Mouse (Mus musculus): ENCODE data around the gene Kif16b. TPM values are rescaled to one million over a fixed set of nuclear protein-coding genes. Genes with fewer than 3 reads are reported as not detected.
"Not testable (repeated sequence)": the region's sequence is repeated elsewhere in the genome, so short reads cannot be mapped to it uniquely, and the experiment has no call there.

Kif16b gene
- polyA plus RNA-seq, 1 experiment from 2014 or later = 4.2 TPM

DNA sequence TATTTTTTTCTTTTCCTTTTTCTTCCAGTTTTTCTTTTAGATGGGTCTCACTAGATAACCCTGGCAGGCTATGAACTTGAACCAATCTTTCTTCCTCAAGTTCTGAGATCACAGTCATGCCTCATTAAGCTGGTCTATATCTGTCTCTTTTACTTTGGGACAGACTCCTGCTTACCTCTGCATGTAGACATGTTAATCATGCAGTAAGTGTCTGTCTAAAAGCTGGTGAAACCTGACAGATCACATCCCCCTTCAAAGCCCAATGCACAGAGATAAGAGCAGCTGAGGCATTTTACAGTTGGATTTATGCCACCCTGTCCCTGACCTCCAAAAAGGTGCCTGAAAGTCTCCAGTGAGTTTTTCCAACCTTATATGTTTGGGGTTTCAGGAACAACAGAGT is 310.4 kb downstream of the Kif16b start:
- no peak for ATAC-seq (ENCODE audit: low FRiP score)
- Histone ChIP-seq H3K4me2 (no peak overlapping the region), H3K9ac (no peak overlapping the region), H3K9me3 (no peaks in the 10 kb centered on the region), H3K27ac (peak overlapping the region; percentile 87; the same call in 1 of the 2 replicates), H3K36me3 (no peaks in the 10 kb centered on the region), H3K4me1 (replicated peaks) (peaks cover 19% of the 10 kb centered on the region), H3K27me3 (no peaks in the 10 kb centered on the region), H3K4me3 (no peak overlapping the region)

DNA sequence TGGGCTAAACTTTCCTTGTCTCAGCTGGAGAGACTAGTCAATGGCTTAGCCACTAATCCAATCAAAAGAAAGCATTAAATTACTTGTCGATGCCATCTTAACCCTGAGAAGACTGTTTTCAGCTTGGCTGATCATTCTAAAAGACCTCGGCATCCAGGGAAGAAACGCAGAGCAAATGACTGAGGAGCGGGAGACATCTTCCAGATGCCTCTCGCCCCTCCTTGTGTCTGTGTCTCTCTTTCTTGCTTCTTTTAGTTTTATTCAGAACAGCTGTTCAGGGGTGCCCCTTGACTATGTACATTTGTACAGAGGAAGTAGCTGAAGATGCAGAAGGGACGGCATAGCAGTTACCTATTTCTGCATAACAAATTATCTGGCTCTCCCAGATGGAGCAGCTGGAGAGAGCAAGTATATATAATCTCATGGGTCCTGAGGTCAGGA is 311.0 kb downstream of the Kif16b start:
- H3K4me3 ChIP-seq = no peak overlapping the region
- H3K4me1 ChIP-seq (replicated peaks) = peaks cover 19% of the 10 kb centered on the region
- no peak overlapping the region for H3K9ac ChIP-seq
- no peaks in the 10 kb centered on the region for H3K9me3 ChIP-seq
- H3K27me3 ChIP-seq = no peaks in the 10 kb centered on the region
- ATAC-seq (ENCODE audit: low FRiP score) = peak; percentile 30
- WGBS = 19% methylated on average over 6 of the region's 6 CpGs
- H3K36me3 ChIP-seq = no peaks in the 10 kb centered on the region
- peak overlapping the region; percentile 29 for H3K4me2 ChIP-seq
- H3K27ac ChIP-seq = peak overlapping the region; percentile 87

DNA sequence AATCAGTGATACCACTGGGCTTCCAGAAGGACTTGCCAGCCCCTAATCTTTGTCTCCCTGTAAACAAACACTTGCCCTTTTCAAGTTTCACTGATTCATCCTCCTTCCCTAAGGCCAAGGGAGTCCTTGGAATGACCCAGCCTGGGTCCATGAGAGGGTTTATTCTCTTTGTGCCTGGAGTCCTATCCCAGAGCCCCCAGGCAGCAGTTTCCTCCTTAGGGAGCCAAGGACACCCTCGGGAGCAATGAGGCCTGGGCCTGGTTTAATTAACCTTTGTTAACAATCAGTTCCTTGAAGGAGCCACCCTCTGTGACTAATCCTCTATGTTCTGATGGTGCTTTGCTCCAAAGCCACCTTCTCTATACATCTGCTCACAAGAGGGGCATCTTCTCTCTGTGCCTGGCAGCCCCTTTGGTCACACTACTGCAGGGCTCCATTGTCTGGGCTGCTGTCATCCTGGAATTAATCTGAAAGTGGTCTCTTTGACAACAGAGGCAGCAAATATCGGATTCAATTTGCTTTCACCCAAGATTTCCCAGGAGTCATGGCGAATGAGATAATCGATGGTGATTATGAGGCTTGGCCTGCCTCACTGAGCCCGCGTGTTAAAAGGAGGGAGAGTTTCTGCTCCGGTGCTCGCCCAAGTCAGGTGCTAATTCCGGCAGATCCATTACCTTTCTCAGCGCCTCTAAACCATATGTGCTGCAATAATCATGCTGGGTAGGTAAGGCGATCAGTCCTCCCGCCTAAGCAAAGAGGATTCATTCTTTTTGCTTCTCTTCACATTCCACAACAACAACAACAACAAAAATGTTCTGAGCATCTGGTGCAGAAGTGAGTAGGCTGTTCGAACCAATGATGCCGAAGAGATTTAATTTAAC is 311.7 kb downstream of the Kif16b start:
- peak overlapping the region; percentile 29 for H3K4me2 ChIP-seq
- peaks cover 19% of the 10 kb centered on the region for H3K4me1 ChIP-seq (replicated peaks)
- H3K4me3 ChIP-seq = no peak overlapping the region
- peak; percentile 87 for ATAC-seq (ENCODE audit: low FRiP score)
- no peaks in the 10 kb centered on the region for H3K27me3 ChIP-seq
- H3K9me3 ChIP-seq = no peaks in the 10 kb centered on the region
- H3K9ac ChIP-seq = no peak overlapping the region
- no peaks in the 10 kb centered on the region for H3K36me3 ChIP-seq
- 14% methylated on average over 14 of the region's 14 CpGs for WGBS
- peak overlapping the region; percentile 87 for H3K27ac ChIP-seq

DNA sequence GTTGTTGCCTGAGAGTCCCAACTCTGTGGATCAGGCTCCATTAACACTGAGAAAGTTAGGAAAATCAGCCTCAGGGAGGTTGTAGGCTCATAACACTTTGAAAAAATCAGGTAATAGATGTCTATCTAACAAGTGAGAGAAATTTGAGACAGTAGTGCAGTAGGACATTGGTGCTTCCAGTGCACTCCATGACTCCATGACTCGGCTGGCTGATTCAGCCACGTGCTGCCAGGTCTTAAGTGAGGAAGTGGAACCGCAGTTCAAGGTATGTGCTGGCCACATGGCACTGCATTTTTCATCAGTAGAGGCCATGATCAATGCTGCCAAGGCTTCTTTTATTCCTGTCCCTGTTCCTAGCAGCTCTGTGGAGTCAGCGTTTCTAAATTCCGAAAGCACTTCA is 315.5 kb downstream of the Kif16b start:
- ATAC-seq (ENCODE audit: low FRiP score) = no peak
- Histone ChIP-seq H3K4me3 (no peak overlapping the region), H3K4me2 (no peak overlapping the region), H3K9me3 (no peaks in the 10 kb centered on the region), H3K9ac (no peak overlapping the region), H3K27ac (no peak overlapping the region), H3K36me3 (no peaks in the 10 kb centered on the region), H3K4me1 (replicated peaks) (peaks cover 17% of the 10 kb centered on the region), H3K27me3 (no peaks in the 10 kb centered on the region)
- 97% methylated on average over 5 of the region's 5 CpGs for WGBS

DNA sequence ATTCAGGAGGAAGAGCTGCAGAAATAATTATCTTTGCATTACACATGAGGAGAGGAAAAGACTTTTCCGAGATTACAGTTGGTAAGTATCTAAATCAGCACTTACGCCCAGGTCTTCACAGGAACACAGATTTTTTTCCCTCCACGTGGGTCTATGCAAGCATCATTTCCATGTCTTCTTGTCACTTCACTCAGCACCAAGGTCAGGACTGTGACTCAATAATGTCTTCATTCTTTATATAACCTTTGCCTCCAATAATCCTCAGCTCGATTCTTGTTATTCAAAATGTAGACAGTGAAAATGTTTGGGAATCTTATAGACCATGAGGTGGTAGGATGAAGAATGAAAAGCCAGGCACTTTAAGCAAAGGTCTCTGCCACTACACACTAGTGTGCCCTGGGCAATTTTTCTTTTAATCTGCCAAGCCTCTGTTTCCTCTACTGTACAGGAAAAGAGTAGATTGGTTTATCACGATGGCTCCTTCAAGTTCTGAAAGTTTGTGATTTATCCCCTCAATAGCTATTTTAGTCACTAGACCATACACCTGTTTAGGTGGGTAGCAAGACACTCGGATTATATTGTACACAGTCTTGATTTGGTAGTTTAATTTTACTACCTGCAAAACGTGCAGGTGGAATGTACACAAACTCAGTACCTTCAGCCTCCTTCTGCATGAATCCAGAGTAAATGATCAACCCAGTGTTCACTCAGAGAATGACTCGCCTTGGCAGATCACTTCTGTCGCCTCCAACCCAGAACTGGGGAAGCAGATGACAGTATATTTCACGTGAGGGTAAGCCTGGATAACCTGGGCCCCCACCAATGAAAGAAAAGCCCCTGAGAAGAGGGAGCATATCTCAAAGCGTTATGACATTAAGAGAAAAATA is 316.2 kb downstream of the Kif16b start:
- 88% methylated on average over 11 of the region's 11 CpGs for WGBS
- no peak for ATAC-seq (ENCODE audit: low FRiP score)

DNA sequence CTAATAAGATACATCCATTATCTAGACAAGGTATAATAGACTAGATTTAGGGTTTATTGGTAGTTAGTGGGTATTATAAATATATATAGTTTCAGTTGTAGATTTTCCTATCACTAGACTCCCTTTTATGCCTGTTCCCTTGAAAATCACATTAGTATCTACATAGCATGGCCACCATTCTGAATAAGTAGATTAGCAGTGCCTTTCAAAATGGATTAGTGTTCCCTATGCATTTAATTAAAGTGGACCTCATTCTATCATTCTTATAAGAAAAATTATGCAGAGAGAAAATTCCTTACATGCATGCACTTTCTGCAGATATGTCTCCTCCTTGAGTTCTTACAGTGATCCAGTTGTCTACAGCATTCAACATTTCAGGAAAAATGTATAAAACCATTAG is 320.9 kb downstream of the Kif16b start:
- H3K27me3 ChIP-seq = no peaks in the 10 kb centered on the region
- H3K9ac ChIP-seq = no peak overlapping the region
- ATAC-seq (ENCODE audit: low FRiP score) = no peak
- H3K27ac ChIP-seq = no peak overlapping the region
- no peaks in the 10 kb centered on the region for H3K4me1 ChIP-seq (replicated peaks)
- H3K4me3 ChIP-seq = no peak overlapping the region
- H3K9me3 ChIP-seq = no peaks in the 10 kb centered on the region
- H3K4me2 ChIP-seq = no peak overlapping the region
- no peaks in the 10 kb centered on the region for H3K36me3 ChIP-seq

More for the DNA sequence above, 316.2 kb downstream of the Kif16b start:
- Histone ChIP-seq H3K27me3 (no peaks in the 10 kb centered on the region), H3K9ac (no peak overlapping the region), H3K4me2 (no peak overlapping the region), H3K9me3 (no peaks in the 10 kb centered on the region), H3K4me1 (replicated peaks) (peaks cover 10% of the 10 kb centered on the region), H3K27ac (no peak overlapping the region), H3K4me3 (no peak overlapping the region), H3K36me3 (no peaks in the 10 kb centered on the region)

DNA sequence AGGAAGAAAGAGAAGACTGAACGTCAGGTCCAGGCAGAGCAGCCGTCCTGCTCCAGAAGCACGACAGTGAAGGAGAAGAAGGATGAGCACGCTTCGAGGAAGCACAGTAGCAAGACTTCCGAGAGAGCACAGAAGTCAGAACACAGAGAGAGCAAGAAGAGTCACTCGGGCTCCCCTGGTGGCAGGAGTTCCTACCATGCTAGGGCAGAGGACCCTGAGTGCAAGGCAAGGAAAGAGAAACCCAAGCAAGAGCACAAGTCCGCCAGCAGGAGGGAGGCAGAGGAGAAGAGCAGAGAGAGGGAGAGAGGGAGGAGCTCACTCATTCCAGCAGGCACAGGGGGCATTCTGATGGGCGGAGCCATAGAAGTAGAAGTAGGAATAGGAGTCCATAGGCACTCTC is 323.9 kb downstream of the Kif16b start:
- not testable (repeated sequence) for H3K27ac ChIP-seq; H3K9me3 ChIP-seq; H3K9ac ChIP-seq; H3K4me1 ChIP-seq (replicated peaks); H3K4me3 ChIP-seq; H3K27me3 ChIP-seq; ATAC-seq (ENCODE audit: low FRiP score); H3K36me3 ChIP-seq; H3K4me2 ChIP-seq
- 80% methylated on average over 9 of the region's 9 CpGs for WGBS

DNA sequence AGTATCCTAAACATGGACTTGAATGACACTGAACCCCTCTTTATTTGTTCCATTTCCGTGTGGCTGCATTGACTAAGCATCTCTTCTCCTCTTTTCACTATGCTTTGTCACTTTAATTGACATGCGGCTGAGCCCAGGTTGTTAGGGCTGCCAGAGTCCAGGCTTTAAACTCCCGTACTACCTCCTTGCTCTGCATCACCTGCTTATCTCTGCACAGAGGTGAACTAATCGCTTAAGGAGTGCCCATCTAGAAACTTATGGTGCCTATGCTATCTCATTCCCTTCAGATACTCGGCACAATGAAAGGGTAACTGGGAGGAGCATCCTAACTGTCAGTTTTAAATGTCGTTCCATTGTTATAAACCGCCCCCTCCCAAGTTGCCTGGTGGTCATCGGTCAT is 331.6 kb downstream of the Kif16b start:
- ATAC-seq (ENCODE audit: low FRiP score) = no peak
- H3K9ac ChIP-seq = no peak overlapping the region
- WGBS = 70% methylated on average over 8 of the region's 8 CpGs
- no peak overlapping the region for H3K4me2 ChIP-seq
- H3K27me3 ChIP-seq = no peaks in the 10 kb centered on the region
- H3K27ac ChIP-seq = no peak overlapping the region
- H3K4me1 ChIP-seq (replicated peaks) = no peaks in the 10 kb centered on the region
- no peak overlapping the region for H3K4me3 ChIP-seq
- no peaks in the 10 kb centered on the region for H3K9me3 ChIP-seq
- no peaks in the 10 kb centered on the region for H3K36me3 ChIP-seq

Other genes starting within 250 kb of the Kif16b start
- gene Snrpb2, start 161.5 kb upstream of the Kif16b start, polyA plus RNA-seq (2015; fragmentation: Nextera tagmentation; extraction: Ambion mirVana) = 70.4 and 72.1 TPM in 2 replicates
- gene Otor, start 176.9 kb upstream of the Kif16b start, polyA plus RNA-seq (2015; fragmentation: Nextera tagmentation; extraction: Ambion mirVana) = 1.9 and 2.7 TPM in 2 replicates